Mouse (Mus musculus): ENCODE measurements around the gene 4930524B15Rik. TPM values are rescaled to one million over a fixed set of nuclear protein-coding genes. Genes with fewer than 3 reads are reported as not detected.

4930524B15Rik gene
- polyA plus RNA-seq, 1 experiment from 2014 or later: 0.08 TPM

DNA sequence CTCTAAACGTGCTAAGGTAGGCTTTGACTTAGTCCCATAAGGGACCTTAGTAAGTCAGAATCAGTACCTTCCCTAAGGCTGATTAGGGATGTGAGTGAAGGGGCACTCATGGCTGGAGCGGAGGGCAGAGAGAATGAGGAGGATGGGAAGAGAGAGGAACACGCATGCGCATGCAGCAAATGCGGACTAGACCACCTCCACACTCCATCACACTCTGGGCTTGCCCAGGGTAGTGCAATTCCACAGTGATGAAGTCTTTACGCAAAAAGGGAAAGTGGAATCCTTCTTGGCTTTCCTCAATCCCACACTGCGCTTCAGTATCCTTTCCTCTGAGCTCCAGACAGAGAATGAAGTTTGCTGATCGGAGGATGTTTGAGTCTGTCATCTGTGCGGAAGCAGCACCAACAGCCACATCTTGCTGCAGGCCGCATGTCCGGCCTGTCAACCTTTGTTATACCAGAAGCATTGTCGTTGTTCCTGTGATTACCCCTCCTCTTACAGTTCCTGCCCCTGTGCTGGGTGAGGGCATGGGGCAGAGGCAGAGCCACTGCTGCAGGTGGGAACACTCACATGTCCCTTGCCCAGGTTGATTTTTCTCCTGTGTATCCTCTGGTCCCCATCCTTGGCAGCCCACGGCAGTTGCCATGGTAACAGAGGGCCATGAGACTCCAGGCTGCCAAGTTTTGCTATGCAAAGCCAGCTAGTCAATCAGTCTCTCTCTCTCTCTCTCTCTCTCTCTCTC lies 24.3 kb upstream of the 4930524B15Rik start:
- TF ChIP-seq CTCF (IDR thresholded peaks at IDR 0.05; ENCODE audit: low read depth) (no peak), EP300 (optimal IDR thresholded peaks at IDR 0.05) (no peak)
- Histone ChIP-seq H3K36me3 (ENCODE audit: control insufficient read depth, insufficient read depth, low read length) (no peaks in the 10 kb centered on the region), H3K27ac (replicated peaks) (no peak overlapping the region), H3K9ac (ENCODE audit: low read length) (no peak overlapping the region), H3K4me1 (replicated peaks; ENCODE audit: control insufficient read depth, insufficient read depth) (no peaks in the 10 kb centered on the region), H3K9me3 (ENCODE audit: control insufficient read depth, low read length) (no peaks in the 10 kb centered on the region), H3K27me3 (ENCODE audit: control insufficient read depth, insufficient read depth, low read length) (no peaks in the 10 kb centered on the region), H3K4me2 (replicated peaks; ENCODE audit: low read depth) (no peak overlapping the region), H3K4me3 (ENCODE audit: low read depth, low read length) (no peak overlapping the region)
- DNase-seq (ENCODE audit: low spot score): no peak
- WGBS: 77% methylated on average over 13 of the region's 13 CpGs
- no peak for ATAC-seq (ENCODE audit: low FRiP score, low TSS enrichment)

- DNase-seq (ENCODE audit: low spot score) (no peak), ATAC-seq (ENCODE audit: low FRiP score, low TSS enrichment) (no peak)
- 69% methylated on average over 4 of the region's 4 CpGs for WGBS
- H3K4me2 ChIP-seq (replicated peaks; ENCODE audit: low read depth): no peak overlapping the region
- no peaks in the 10 kb centered on the region for H3K9me3 ChIP-seq (ENCODE audit: control insufficient read depth, low read length)
- H3K4me3 ChIP-seq (ENCODE audit: low read depth, low read length): no peak overlapping the region
- no peak overlapping the region for H3K27ac ChIP-seq (replicated peaks)
- H3K27me3 ChIP-seq (ENCODE audit: control insufficient read depth, insufficient read depth, low read length): no peaks in the 10 kb centered on the region
- no peaks in the 10 kb centered on the region for H3K36me3 ChIP-seq (ENCODE audit: control insufficient read depth, insufficient read depth, low read length)
- H3K9ac ChIP-seq (ENCODE audit: low read length): no peak overlapping the region
- no peaks in the 10 kb centered on the region for H3K4me1 ChIP-seq (replicated peaks; ENCODE audit: control insufficient read depth, insufficient read depth)
- TF ChIP-seq EP300 (optimal IDR thresholded peaks at IDR 0.05) (no peak), CTCF (IDR thresholded peaks at IDR 0.05; ENCODE audit: low read depth) (peak; percentile 63)
Observed at GRCm38 (mm10) chr11:31941640-31942638, 23.5 kb upstream of the 4930524B15Rik start.

- TF ChIP-seq CTCF (IDR thresholded peaks at IDR 0.05; ENCODE audit: low read depth) (no peak), EP300 (optimal IDR thresholded peaks at IDR 0.05) (no peak)
- H3K27ac ChIP-seq (replicated peaks): no peak overlapping the region
- H3K4me2 ChIP-seq (replicated peaks; ENCODE audit: low read depth): no peak overlapping the region
- ATAC-seq (ENCODE audit: low FRiP score, low TSS enrichment): no peak
- no peaks in the 10 kb centered on the region for H3K27me3 ChIP-seq (ENCODE audit: control insufficient read depth, insufficient read depth, low read length)
- no peak for DNase-seq (ENCODE audit: low spot score)
- no peak overlapping the region for H3K9ac ChIP-seq (ENCODE audit: low read length)
- no peaks in the 10 kb centered on the region for H3K9me3 ChIP-seq (ENCODE audit: control insufficient read depth, low read length)
- no peaks in the 10 kb centered on the region for H3K4me1 ChIP-seq (replicated peaks; ENCODE audit: control insufficient read depth, insufficient read depth)
- H3K4me3 ChIP-seq (ENCODE audit: low read depth, low read length): no peak overlapping the region
- no peaks in the 10 kb centered on the region for H3K36me3 ChIP-seq (ENCODE audit: control insufficient read depth, insufficient read depth, low read length)
- WGBS: 83% methylated on average over 3 of the region's 3 CpGs
Observed at GRCm38 (mm10) chr11:31945471-31945870, 19.9 kb upstream of the 4930524B15Rik start.

GRCm38 (mm10) chr11:31948462-31949330 lies 16.7 kb upstream of the 4930524B15Rik start:
- WGBS: 15% methylated on average over 15 of the region's 15 CpGs
- no peak for DNase-seq (ENCODE audit: low spot score)
- Histone ChIP-seq H3K9ac (ENCODE audit: low read length) (peak overlapping the region; percentile 27; the same call in 1 of the 2 replicates), H3K4me2 (replicated peaks; ENCODE audit: low read depth) (peak overlapping the region; percentile 67), H3K4me3 (ENCODE audit: low read depth, low read length) (peak overlapping the region; percentile 37), H3K9me3 (ENCODE audit: control insufficient read depth, low read length) (no peaks in the 10 kb centered on the region), H3K36me3 (ENCODE audit: control insufficient read depth, insufficient read depth, low read length) (no peaks in the 10 kb centered on the region), H3K27me3 (ENCODE audit: control insufficient read depth, insufficient read depth, low read length) (no peaks in the 10 kb centered on the region), H3K4me1 (replicated peaks; ENCODE audit: control insufficient read depth, insufficient read depth) (no peaks in the 10 kb centered on the region), H3K27ac (replicated peaks) (no peak overlapping the region)
- TF ChIP-seq EP300 (optimal IDR thresholded peaks at IDR 0.05): no peak
- no peak for TF ChIP-seq CTCF (IDR thresholded peaks at IDR 0.05; ENCODE audit: low read depth)
- peak; percentile 54 for ATAC-seq (ENCODE audit: low FRiP score, low TSS enrichment)

GRCm38 (mm10) chr11:31949331-31949785 lies 16.0 kb upstream of the 4930524B15Rik start:
- peak; percentile 61; the same call in 1 of the 2 replicates for ATAC-seq (ENCODE audit: low FRiP score, low TSS enrichment)
- Histone ChIP-seq H3K27me3 (ENCODE audit: control insufficient read depth, insufficient read depth, low read length) (no peaks in the 10 kb centered on the region), H3K9ac (ENCODE audit: low read length) (peak overlapping the region; percentile 39), H3K4me2 (replicated peaks; ENCODE audit: low read depth) (peak overlapping the region; percentile 67), H3K4me1 (replicated peaks; ENCODE audit: control insufficient read depth, insufficient read depth) (no peaks in the 10 kb centered on the region), H3K9me3 (ENCODE audit: control insufficient read depth, low read length) (no peaks in the 10 kb centered on the region), H3K27ac (replicated peaks) (no peak overlapping the region), H3K4me3 (ENCODE audit: low read depth, low read length) (peak overlapping the region; percentile 37), H3K36me3 (ENCODE audit: control insufficient read depth, insufficient read depth, low read length) (no peaks in the 10 kb centered on the region)
- peak; percentile 61 for DNase-seq (ENCODE audit: low spot score)
- TF ChIP-seq EP300 (optimal IDR thresholded peaks at IDR 0.05) (no peak), CTCF (IDR thresholded peaks at IDR 0.05; ENCODE audit: low read depth) (peak; percentile 86)
- WGBS: 1% methylated on average over 17 of the region's 17 CpGs

Measured in stomach, postnatal 0 days (tissue).